Mouse (Mus musculus) embryonic facial prominence, embryonic 11.5 days (tissue): ENCODE measurements around the gene Nfrkb. TPM values are rescaled to one million over a fixed set of nuclear protein-coding genes. Genes with fewer than 3 reads are reported as not detected.
A peak's percentile ranks its signal among the peaks of the same experiment; 100 is the strongest.

Experiments
- ATAC-seq: fragments of 200-750 bp; cut with Nextera tagmentation; replicated peaks from 2 replicates; pipeline ENCODE4 v1.8.0; 2017; ENCODE audit warnings: low read depth; ENCODE audit not compliant: insufficient number of reproducible peaks, low FRiP score, low TSS enrichment
- DNase-seq: peaks from one replicate; pipeline ENCODE4 v3.0.0-alpha.2; 2015; ENCODE audit warnings: low spot score
- H3K27ac ChIP-seq: fragments of 300-500 bp; sonication (generic); replicated peaks from 2 replicates; pipeline ENCODE4 v1.5.1; 2014; ENCODE audit warnings: mild to moderate bottlenecking, low read depth, low read length, control low read depth
- H3K27me3 ChIP-seq: fragments of 300-500 bp; sonication (generic); 2 replicates; pipeline ENCODE4 v1.6.1; 2014; ENCODE audit warnings: mild to moderate bottlenecking, low read length, moderate library complexity, mixed read lengths; ENCODE audit not compliant: control insufficient read depth, insufficient read depth
- H3K36me3 ChIP-seq: fragments of 300-500 bp; sonication (generic); replicated peaks from 2 replicates; pipeline ENCODE4 v1.6.1; 2014; ENCODE audit warnings: low read depth, mild to moderate bottlenecking, low read length, moderate library complexity, mixed read lengths; ENCODE audit not compliant: control insufficient read depth, insufficient read depth
- H3K4me1 ChIP-seq: fragments of 300-500 bp; sonication (generic); 2 replicates; pipeline ENCODE4 v1.6.1; 2014; ENCODE audit warnings: low read length, mixed read lengths; ENCODE audit not compliant: control insufficient read depth, insufficient read depth
- H3K4me2 ChIP-seq: fragments of 300-500 bp; sonication (generic); 2 replicates; pipeline ENCODE4 v1.6.1; 2014; ENCODE audit warnings: low read depth, mild to moderate bottlenecking, control low read depth, low read length, moderate library complexity
- H3K4me3 ChIP-seq: fragments of 300-500 bp; sonication (generic); 2 replicates; pipeline ENCODE4 v1.5.1; 2014; ENCODE audit warnings: low read depth, low read length, control low read depth
- H3K9ac ChIP-seq: fragments of 300-500 bp; sonication (generic); replicated peaks from 2 replicates; pipeline ENCODE4 v1.6.1; 2014; ENCODE audit warnings: mild to moderate bottlenecking, control low read depth, low read length
- H3K9me3 ChIP-seq: fragments of 300-500 bp; sonication (generic); replicated peaks from 2 replicates; pipeline ENCODE4 v1.6.1; 2016; ENCODE audit warnings: mild to moderate bottlenecking, low read length, inconsistent platforms, mixed read lengths; ENCODE audit not compliant: control insufficient read depth
- WGBS: fragments of 180-500 bp; shearing (Covaris S2); extraction: QIAGEN DNeasy Blood & Tissue Kit; methylation state at CpG from one replicate; pipeline ENCODE4 v1.1.7; 2014; 5-methylcytosine and 5-hydroxymethylcytosine counted together
- polyA plus RNA-seq: library from polyadenylated mRNA; unstranded; fragments of >200 nt; fragmentation: Nextera tagmentation; extraction: Ambion mirVana; gene quantifications from 2 replicates; pipeline ENCODE4 v1.2.1, GENCODE M21; 2014

Gene Nfrkb
- 17.1 and 20.4 TPM in 2 replicates for polyA plus RNA-seq

DNA sequence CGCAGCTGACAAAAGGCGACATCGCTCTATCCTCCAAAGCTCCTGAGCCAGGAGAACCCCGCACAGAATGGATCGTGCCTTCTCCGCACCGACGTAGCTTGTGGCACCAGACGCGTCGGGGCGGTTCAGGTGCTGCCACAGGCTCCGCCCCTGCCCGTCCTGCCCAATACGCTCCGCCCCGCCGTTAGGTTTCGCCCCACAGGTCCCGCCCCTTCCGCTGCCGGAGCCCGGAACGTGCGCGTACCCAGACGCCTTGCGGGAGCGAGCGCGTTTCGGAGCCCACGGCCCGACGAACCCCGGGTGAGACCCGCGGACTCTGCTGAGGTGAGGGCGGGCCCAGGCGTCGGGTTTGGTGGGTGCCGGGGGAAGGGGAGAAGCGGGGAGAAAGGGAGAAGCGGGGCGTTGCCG, at the start of gene Nfrkb:
Gene Nfrkb, plus strand, starts transcription at position 246 of the 408 bp plus-strand sequence.
- no peaks in the 10 kb centered on the region for H3K27me3 ChIP-seq
- H3K4me2 ChIP-seq = peak within 1 kb of the TSS; percentile 58
- under 1% methylated on average over 41 of the region's 46 CpGs for WGBS
- no peaks in the 10 kb centered on the region for H3K9me3 ChIP-seq
- peak; percentile 95 for ATAC-seq
- H3K4me3 ChIP-seq = peak within 1 kb of the TSS; percentile 88
- peak; percentile 97 for DNase-seq
- no peaks in the 10 kb centered on the region for H3K4me1 ChIP-seq
- peak within 1 kb of the TSS; percentile 80 for H3K9ac ChIP-seq
- H3K36me3 ChIP-seq = no peaks in the 10 kb centered on the region
- H3K27ac ChIP-seq = 0 out of 2 replicates have a peak within 1 kb of the TSS, but pooled peaks have one; percentile 9

DNA sequence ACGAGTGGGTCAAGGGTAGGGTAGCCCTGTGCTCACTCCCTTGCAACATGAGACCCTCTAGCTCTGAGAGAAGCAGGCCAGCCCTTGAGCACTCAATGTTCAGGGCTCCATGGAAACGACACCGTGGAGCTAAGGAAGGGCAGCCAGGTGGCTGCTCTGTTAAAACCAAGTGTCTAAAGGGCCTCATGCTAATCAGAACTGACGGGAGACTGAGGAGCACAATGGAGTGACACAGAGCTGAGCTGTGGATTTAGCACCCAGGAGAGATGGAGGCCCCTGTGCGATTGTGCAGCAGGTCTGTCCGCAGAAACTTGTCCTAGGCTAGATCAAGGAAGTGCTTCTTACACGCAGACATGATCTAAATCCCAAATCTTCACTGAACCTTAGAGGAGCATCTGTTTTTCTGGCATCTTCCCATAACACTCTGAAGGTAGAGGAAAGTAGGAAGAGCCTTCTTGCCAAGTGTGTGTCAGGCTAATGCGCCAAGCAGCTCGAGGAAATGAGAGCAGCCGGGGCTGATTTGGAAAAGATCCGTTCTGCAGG, 41.6 kb upstream of the Nfrkb start:
- DNase-seq = no peak

DNA sequence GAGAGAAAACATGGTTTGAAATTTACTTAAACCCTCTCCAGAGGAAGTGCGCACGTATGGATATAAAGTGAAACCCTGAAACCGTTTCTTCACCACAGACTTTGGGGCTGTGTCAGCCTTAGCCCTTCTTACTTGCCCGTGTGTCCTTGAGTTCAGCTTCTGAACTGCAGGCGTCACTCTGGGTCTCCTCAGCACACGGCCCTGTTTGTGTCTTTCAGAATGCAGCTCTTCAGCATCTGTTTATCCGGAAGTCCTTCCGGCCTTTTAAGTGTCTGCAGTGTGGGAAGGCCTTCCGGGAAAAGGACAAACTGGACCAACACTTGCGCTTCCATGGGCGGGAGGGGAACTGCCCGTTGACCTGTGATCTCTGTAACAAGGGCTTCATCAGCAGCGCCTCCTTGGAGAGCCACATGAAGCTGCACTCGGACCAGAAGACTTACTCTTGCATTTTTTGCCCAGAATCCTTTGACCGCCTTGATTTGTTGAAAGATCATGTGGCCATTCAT, 39.4 kb upstream of the Nfrkb start:
- Histone ChIP-seq H3K9me3 (no peaks in the 10 kb centered on the region), H3K4me3 (no peak overlapping the region), H3K9ac (no peak overlapping the region), H3K27me3 (no peaks in the 10 kb centered on the region), H3K4me2 (no peak overlapping the region), H3K36me3 (no peaks in the 10 kb centered on the region; the same call in 1 of the 2 replicates), H3K27ac (no peak overlapping the region), H3K4me1 (no peaks in the 10 kb centered on the region)
- no peak for DNase-seq
- WGBS = 75% methylated on average over 15 of the region's 15 CpGs
- ATAC-seq = no peak

More for the DNA sequence above, 41.6 kb upstream of the Nfrkb start:
- Histone ChIP-seq H3K4me3 (no peak overlapping the region), H3K4me1 (no peaks in the 10 kb centered on the region), H3K27ac (no peak overlapping the region), H3K9me3 (no peaks in the 10 kb centered on the region), H3K4me2 (no peak overlapping the region), H3K27me3 (no peaks in the 10 kb centered on the region), H3K36me3 (no peaks in the 10 kb centered on the region), H3K9ac (no peak overlapping the region)
- no peak for ATAC-seq
- WGBS = 65% methylated on average over 11 of the region's 11 CpGs

DNA sequence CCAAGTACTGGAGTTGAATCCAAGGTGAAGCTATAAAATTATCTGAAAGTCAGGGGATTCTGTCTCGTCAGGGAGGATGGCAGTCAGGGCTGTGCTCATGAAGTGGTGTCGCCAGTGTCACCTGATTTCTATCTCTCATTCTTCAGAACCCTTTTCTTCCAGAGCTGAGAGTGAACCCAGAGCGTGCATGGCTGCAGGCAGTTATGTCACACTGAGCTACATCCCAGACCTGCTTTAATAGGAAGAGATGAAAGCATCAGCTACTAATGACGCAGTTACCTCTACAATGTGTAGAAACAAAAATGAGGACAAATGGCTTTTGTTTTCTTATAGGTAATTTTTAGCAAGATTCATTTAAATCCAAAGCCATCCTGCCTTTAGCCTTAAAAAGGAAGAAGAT, 37.5 kb upstream of the Nfrkb start:
- Histone ChIP-seq H3K9me3 (no peaks in the 10 kb centered on the region), H3K27me3 (no peaks in the 10 kb centered on the region), H3K4me2 (no peak overlapping the region), H3K4me1 (no peaks in the 10 kb centered on the region), H3K27ac (no peak overlapping the region), H3K9ac (no peak overlapping the region), H3K4me3 (no peak overlapping the region), H3K36me3 (no peaks in the 10 kb centered on the region; the same call in 1 of the 2 replicates)
- 0 out of 2 replicates have a peak, but pooled peaks have one; percentile 39 for ATAC-seq
- 80% methylated on average over 4 of the region's 4 CpGs for WGBS
- no peak for DNase-seq

DNA sequence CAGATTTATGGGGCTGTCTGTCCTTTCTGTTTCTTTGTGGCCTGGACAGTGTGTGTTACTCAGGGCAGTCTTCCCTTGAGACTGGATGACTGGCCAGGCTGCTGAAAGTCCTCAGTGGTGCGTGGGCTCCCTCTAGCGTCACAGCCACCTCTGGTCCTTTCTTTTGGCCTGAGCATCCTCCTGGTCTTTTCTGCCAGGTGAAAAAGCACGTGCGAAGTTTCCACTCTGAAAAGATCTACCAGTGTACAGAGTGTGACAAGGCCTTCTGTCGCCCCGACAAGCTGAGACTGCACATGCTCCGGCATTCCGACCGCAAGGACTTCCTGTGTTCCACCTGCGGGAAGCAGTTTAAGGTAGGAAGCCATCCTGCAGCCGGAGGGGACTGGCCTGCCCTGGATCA, 37.1 kb upstream of the Nfrkb start:
- Histone ChIP-seq H3K9me3 (no peaks in the 10 kb centered on the region), H3K4me3 (no peak overlapping the region), H3K36me3 (no peaks in the 10 kb centered on the region; the same call in 1 of the 2 replicates), H3K4me2 (no peak overlapping the region), H3K9ac (no peak overlapping the region), H3K4me1 (no peaks in the 10 kb centered on the region), H3K27me3 (no peaks in the 10 kb centered on the region), H3K27ac (no peak overlapping the region)
- DNase-seq = peak; percentile 77
- WGBS = 69% methylated on average over 11 of the region's 11 CpGs
- 0 out of 2 replicates have a peak, but pooled peaks have one; percentile 29 for ATAC-seq

DNA sequence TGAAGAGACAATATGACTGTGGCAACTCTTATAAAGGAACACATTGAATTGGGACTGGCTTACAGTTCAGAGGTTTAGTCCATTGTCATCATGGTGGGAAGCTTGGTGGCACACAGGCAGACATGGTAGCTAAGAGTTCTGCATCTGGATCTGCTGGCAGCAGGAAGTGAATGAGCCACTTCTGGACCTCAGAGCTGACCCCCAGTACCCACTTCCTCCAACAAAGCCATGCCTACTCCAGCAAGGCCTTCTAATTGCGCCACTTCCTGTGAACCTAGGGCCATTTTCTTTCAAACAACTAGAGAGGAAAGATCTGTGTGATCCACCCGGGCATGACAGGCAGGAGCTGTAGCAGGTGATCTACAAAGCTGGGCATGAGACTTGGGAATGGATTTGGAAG, 33.3 kb upstream of the Nfrkb start:
- DNase-seq (no peak), ATAC-seq (no peak)
- Histone ChIP-seq H3K9me3 (no peaks in the 10 kb centered on the region), H3K36me3 (no peaks in the 10 kb centered on the region; the same call in 1 of the 2 replicates), H3K9ac (no peak overlapping the region), H3K4me3 (no peak overlapping the region), H3K4me2 (no peak overlapping the region), H3K27ac (no peak overlapping the region), H3K27me3 (no peaks in the 10 kb centered on the region), H3K4me1 (no peaks in the 10 kb centered on the region)
- 83% methylated on average over 2 of the region's 2 CpGs for WGBS

DNA sequence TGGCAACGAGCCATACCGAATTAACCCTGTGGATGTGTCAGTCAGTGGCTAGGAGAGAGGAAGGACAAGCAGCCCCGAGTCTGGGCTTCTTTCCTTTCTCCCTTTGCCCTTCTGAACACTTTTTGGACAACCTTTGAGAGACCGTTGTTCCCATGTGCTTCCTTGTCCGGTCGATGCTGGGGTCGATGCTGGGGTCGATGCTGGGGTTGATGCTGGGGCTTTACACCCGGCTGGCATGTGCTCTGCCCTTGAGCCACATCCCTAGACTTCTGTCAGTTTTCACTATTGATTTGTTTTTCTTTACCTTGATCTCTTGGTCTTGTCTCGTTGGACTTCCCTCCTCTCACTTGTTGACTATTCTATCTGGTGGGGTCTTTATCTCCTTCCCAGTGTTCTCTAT, 32.5 kb upstream of the Nfrkb start:
- Histone ChIP-seq H3K4me2 (no peak overlapping the region), H3K27ac (no peak overlapping the region), H3K4me3 (no peak overlapping the region), H3K9ac (no peak overlapping the region), H3K4me1 (no peaks in the 10 kb centered on the region), H3K9me3 (no peaks in the 10 kb centered on the region), H3K36me3 (no peaks in the 10 kb centered on the region; the same call in 1 of the 2 replicates), H3K27me3 (no peaks in the 10 kb centered on the region)
- 83% methylated on average over 10 of the region's 10 CpGs for WGBS
- no peak for ATAC-seq
- no peak for DNase-seq

DNA sequence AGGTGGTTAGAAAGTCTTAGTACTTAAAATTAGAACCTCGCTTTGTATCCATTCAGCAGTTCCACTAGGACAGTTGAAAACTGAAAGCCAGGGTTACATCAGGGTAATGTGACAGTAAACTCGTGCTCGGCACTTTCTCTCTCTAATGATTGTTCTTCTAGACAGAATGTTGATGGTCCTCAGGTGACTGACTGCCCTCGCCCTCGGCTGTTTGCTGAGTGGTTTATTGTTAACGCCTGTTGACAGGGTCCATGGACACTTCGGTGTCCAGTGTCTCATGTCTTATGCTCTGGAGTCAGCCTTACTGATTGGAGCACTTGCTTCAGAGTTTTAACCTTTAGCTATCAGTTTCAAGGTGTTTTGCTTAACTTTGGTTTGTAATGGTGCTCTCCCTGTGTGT, 31.9 kb upstream of the Nfrkb start:
- Histone ChIP-seq H3K27ac (no peak overlapping the region), H3K36me3 (no peaks in the 10 kb centered on the region; the same call in none of the 2 replicates), H3K4me2 (no peak overlapping the region), H3K4me3 (no peak overlapping the region), H3K9ac (no peak overlapping the region), H3K4me1 (no peaks in the 10 kb centered on the region), H3K9me3 (no peaks in the 10 kb centered on the region), H3K27me3 (no peaks in the 10 kb centered on the region)
- 86% methylated on average over 7 of the region's 7 CpGs for WGBS
- ATAC-seq = no peak
- DNase-seq = no peak
